Mouse (Mus musculus): ENCODE data around the gene Mcm3ap. TPM values are rescaled to one million over a fixed set of nuclear protein-coding genes. Genes with fewer than 3 reads are reported as not detected.

Mcm3ap gene
- total RNA-seq (2014; rRNA removed) (33.7 and 41.5 TPM in 2 replicates), polyA plus RNA-seq (2015; fragmentation: Nextera tagmentation; extraction: Ambion mirVana) (48.6 and 52.7 TPM in 2 replicates)

DNA sequence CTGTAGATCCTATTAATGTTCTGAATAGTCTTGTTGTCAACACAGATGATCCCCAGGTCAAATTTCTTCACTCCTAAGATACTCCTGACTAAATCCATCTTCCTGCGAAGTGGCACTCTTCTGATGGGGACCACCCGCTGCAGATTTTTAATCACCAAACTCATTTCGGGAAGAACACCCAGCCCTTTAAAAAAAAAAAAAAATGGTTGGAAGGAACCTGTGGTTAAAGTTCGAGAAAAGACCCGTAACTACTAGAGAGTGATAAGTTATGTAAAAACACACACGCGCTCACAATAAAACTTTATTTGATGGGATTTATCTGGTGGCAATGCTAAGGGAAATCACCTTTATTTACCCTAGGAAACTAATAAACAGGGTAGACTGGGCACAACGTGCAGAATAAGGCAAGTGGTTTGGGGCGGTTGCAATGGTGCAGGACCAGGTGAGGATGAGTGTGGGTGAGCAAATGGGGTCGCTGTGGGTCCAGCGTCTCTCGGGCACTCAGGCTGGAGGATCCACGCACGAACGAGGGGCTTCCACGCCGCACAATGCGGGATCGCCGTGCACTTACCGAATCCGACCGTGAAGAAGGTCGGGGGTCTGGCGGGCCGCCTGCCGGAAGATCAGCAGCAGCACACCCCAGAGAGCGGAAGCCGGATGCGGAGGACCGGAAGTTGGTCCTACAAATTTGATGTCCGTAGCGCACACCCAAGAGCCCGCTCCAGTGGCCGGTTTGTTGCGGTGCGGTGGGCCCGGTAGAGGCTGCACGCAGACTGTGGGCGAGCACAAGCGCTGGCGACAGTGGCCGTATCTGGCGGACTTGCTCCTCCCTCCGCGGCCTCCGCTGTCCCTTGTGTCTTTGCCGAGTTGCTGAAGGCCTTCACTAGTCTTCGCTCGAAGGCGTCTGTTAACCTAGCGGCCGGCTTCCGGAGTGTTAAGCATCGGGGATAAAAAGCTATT lies at the start of gene Mcm3ap, which contains the start of gene Ybey:
Gene Mcm3ap, plus strand, starts transcription at position 725 of the 960 bp plus-strand sequence.
Gene Ybey, minus strand, starts transcription at position 912 of the 960 bp plus-strand sequence.
- peak within 1 kb of the TSS; percentile 88 for H3K9ac ChIP-seq
- 2% methylated on average over 55 of the region's 55 CpGs for WGBS

DNA sequence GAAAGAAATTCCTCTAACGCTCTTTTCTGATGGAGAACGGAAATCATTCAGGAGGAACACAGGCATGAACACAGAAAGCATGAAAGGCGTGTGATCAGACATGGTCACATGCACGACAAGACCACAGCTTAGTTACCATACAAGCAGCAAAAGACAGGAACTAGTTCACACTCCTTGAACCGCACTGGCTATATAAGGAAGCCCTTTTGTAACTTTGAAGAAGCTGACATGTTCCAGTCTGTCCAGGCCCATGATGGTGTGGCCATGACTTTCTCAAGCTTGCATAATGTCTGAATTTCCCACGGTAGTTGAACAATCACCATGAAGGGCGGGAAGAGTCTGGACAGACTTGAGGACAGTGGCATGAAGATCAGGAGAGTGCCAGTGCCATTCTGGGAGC lies 43.1 kb upstream of the Mcm3ap start:
- Histone ChIP-seq H3K27me3 (ENCODE audit: insufficient read depth, low read length) (no peaks in the 10 kb centered on the region), H3K4me1 (ENCODE audit: insufficient read depth) (no peaks in the 10 kb centered on the region), H3K9ac (no peak overlapping the region), H3K9me3 (ENCODE audit: low read length) (no peaks in the 10 kb centered on the region), H3K4me3 (ENCODE audit: low read depth, low read length) (no peak overlapping the region), H3K4me2 (ENCODE audit: low read depth) (no peak overlapping the region), H3K27ac (ENCODE audit: low read depth, low read length) (no peak overlapping the region), H3K36me3 (ENCODE audit: insufficient read depth) (peaks cover 82% of the 10 kb centered on the region)
- no peak for TF ChIP-seq CTCF (IDR thresholded peaks at IDR 0.05; ENCODE audit: low read depth)
- 96% methylated on average over 7 of the region's 7 CpGs for WGBS
- DNase-seq, result no peak
- ATAC-seq, result no peak

More for the DNA sequence above, at the start of gene Mcm3ap, which contains the start of gene Ybey:
- ATAC-seq (peak; percentile 99), DNase-seq (peak; percentile 94)
- peak within 1 kb of the TSS; percentile 62 for H3K4me2 ChIP-seq (ENCODE audit: low read depth)
- peak within 1 kb of the TSS; percentile 73 for H3K4me3 ChIP-seq (ENCODE audit: low read depth, low read length)
- H3K36me3 ChIP-seq (ENCODE audit: insufficient read depth), result peaks cover 28% of the 10 kb centered on the region; the same call in 1 of the 2 replicates
- no peaks in the 10 kb centered on the region for H3K9me3 ChIP-seq (ENCODE audit: low read length)
- peaks cover 11% of the 10 kb centered on the region; the same call in 1 of the 2 replicates for H3K4me1 ChIP-seq (ENCODE audit: insufficient read depth)
- H3K27me3 ChIP-seq (ENCODE audit: insufficient read depth, low read length), result no peaks in the 10 kb centered on the region
- H3K27ac ChIP-seq (ENCODE audit: low read depth, low read length), result peak within 1 kb of the TSS; percentile 85
- TF ChIP-seq CTCF (IDR thresholded peaks at IDR 0.05; ENCODE audit: low read depth), result peak; percentile 64

DNA sequence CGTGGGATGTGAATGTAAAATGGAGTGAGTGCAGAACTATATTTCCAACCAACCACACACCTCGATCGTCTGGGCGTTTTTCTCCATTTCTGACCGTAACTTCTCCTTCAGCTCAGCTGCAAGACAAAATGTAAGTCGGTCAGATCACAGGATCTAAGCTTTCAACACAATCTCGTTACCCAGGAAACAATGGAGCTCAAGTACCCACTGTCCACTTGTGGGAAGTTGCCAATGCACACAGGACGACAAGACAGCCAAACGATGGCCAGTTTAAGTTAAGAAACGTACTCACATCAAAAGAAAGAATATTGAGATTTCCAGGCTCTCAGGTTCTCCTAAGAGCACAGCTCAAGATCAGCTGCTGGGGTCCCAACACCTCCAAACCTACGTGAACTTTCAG lies 34.8 kb upstream of the Mcm3ap start:
- no peak for TF ChIP-seq CTCF (IDR thresholded peaks at IDR 0.05; ENCODE audit: low read depth)
- Histone ChIP-seq H3K9ac (no peak overlapping the region), H3K27me3 (ENCODE audit: insufficient read depth, low read length) (no peaks in the 10 kb centered on the region), H3K4me1 (ENCODE audit: insufficient read depth) (no peaks in the 10 kb centered on the region), H3K4me3 (ENCODE audit: low read depth, low read length) (no peak overlapping the region), H3K4me2 (ENCODE audit: low read depth) (no peak overlapping the region), H3K9me3 (ENCODE audit: low read length) (no peaks in the 10 kb centered on the region), H3K36me3 (ENCODE audit: insufficient read depth) (peaks cover 86% of the 10 kb centered on the region), H3K27ac (ENCODE audit: low read depth, low read length) (no peak overlapping the region)
- ATAC-seq (no peak), DNase-seq (no peak)
- WGBS, result 87% methylated on average over 11 of the region's 11 CpGs

DNA sequence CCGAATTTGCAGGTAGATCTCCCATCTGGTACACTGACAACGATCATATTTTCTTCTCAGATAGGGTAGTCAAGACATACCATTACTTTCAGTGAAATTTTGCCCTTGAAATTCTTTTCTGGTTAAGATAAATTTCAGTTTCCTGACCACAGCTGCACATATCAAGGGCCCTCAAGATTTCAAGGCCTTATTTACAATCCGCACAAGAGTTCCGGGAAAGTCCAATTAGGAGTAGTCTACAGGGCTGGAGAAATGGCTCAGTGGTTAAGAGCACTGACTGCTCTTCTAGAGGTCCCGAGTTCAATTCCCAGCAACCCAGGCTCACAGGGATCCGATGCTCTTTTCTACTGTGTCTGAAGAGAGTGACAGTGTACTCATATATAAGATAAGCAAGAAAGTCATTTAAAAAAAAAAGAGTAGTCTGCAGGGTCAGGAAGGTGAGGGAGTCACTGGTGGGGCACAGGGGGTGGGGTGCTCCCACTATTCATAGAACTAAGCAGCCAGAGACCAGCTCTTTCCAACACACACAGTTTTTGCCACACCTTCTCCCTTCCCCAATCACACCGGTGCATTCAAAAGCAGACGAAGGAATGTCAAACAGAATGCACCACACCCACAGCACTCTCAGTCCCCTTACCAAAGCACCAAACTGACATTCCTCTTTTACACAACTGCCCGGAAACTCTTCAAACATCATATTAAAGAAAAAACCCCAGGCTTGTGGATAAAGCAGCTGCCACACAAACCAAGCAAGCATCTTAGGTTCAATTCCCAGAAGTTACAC lies 29.4 kb upstream of the Mcm3ap start:
- ATAC-seq, result no peak
- H3K36me3 ChIP-seq (ENCODE audit: insufficient read depth), result peaks cover 40% of the 10 kb centered on the region
- no peak for TF ChIP-seq CTCF (IDR thresholded peaks at IDR 0.05; ENCODE audit: low read depth)

DNA sequence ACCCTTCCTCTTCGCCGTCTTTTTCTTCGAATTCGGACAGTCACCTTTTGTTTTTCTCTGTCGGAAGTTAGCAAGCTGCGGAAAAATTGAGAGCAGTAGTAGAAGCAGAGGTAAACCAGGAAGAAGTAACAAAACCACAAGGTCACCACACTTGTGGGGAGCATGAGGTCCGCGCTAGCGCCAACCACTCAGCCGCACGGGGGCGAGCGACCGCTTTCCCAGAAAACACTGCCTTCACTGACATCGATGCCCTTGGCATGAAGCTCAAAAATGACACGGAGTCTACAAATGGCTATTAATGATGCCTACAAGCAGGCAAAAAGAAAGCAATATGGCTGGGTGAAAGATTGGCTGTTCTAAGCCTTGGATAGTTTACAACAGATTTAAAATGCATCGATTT lies 28.4 kb upstream of the Mcm3ap start, which contains the start of gene AC141477.1:
Gene AC141477.1, minus strand, starts transcription at position 164 of the 400 bp plus-strand sequence.
- H3K4me3 ChIP-seq (ENCODE audit: low read depth, low read length), result no peak within 1 kb of the TSS
- H3K9ac ChIP-seq, result no peak within 1 kb of the TSS
- no peaks in the 10 kb centered on the region for H3K27me3 ChIP-seq (ENCODE audit: insufficient read depth, low read length)
- H3K4me1 ChIP-seq (ENCODE audit: insufficient read depth), result peaks cover 4% of the 10 kb centered on the region
- 96% methylated on average over 17 of the region's 17 CpGs for WGBS
- no peaks in the 10 kb centered on the region for H3K9me3 ChIP-seq (ENCODE audit: low read length)
- DNase-seq (no peak), ATAC-seq (no peak)
- TF ChIP-seq CTCF (IDR thresholded peaks at IDR 0.05; ENCODE audit: low read depth), result no peak
- H3K4me2 ChIP-seq (ENCODE audit: low read depth), result no peak within 1 kb of the TSS
- H3K36me3 ChIP-seq (ENCODE audit: insufficient read depth), result peaks cover 31% of the 10 kb centered on the region
- no peak within 1 kb of the TSS for H3K27ac ChIP-seq (ENCODE audit: low read depth, low read length)

More for the DNA sequence above, 29.4 kb upstream of the Mcm3ap start:
- no peak overlapping the region for H3K9ac ChIP-seq
- no peak for DNase-seq
- H3K4me2 ChIP-seq (ENCODE audit: low read depth), result no peak overlapping the region
- no peak overlapping the region for H3K4me3 ChIP-seq (ENCODE audit: low read depth, low read length)
- H3K9me3 ChIP-seq (ENCODE audit: low read length), result no peaks in the 10 kb centered on the region
- 96% methylated on average over 9 of the region's 9 CpGs for WGBS
- no peaks in the 10 kb centered on the region for H3K27me3 ChIP-seq (ENCODE audit: insufficient read depth, low read length)
- no peak overlapping the region for H3K27ac ChIP-seq (ENCODE audit: low read depth, low read length)
- peaks cover 4% of the 10 kb centered on the region for H3K4me1 ChIP-seq (ENCODE audit: insufficient read depth)

DNA sequence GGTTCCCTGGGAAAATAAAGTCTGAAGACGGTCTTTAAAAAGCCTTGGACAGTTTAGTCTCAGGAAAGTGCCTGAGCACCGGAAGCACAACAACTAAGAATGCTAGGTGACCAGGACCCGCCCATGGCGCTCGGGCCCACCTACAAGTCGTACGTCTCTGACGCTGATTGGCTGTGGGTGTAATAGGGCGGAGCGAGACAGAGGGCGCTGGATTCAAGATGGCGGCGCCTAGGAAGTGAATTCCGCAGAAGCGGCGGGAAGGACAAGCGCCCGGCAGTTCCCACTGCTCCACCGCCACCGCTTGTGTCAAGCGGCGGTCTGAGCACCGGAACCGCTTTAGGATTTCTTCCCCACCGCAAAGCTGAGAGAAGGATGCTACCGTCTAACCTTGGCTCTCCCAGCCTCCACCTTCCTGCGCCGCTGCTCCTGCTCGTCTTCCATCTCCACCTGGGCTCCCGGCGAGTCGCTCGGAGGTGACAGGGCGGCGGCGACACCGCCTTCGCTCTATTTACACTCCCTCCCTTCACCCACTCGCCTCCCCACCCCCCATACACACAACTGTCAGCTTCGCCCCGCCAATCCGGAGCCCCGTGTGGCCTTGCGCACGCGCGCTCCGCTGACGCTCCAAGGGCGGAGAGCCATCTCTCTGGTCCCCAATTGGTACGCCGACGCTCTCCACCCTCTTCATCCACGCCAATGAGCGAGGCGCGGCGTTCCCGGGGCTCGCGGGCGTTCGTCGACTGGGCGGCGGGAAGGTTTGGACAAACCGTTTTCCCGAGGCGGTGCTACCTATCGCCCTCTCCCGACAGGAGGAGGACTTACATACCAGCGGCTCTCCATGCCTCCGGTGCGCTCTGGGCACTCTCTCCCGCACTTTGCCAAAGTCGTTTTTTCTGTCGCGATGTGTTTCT lies 26.3 kb upstream of the Mcm3ap start, which contains the start of gene Pcnt:
Gene Pcnt, minus strand, starts transcription at position 609 of the 911 bp plus-strand sequence.
- H3K27me3 ChIP-seq (ENCODE audit: insufficient read depth, low read length), result no peaks in the 10 kb centered on the region
- peak; percentile 99 for DNase-seq
- H3K4me3 ChIP-seq (ENCODE audit: low read depth, low read length), result peak within 1 kb of the TSS; percentile 60
- peak; percentile 99 for ATAC-seq
- peak within 1 kb of the TSS; percentile 88 for H3K27ac ChIP-seq (ENCODE audit: low read depth, low read length)
- H3K4me1 ChIP-seq (ENCODE audit: insufficient read depth), result peaks cover 4% of the 10 kb centered on the region
- H3K9ac ChIP-seq, result peak within 1 kb of the TSS; percentile 56
- H3K4me2 ChIP-seq (ENCODE audit: low read depth), result peak within 1 kb of the TSS; percentile 75
- 1% methylated on average over 78 of the region's 78 CpGs for WGBS
- TF ChIP-seq CTCF (IDR thresholded peaks at IDR 0.05; ENCODE audit: low read depth), result peak; percentile 82
- H3K36me3 ChIP-seq (ENCODE audit: insufficient read depth), result peaks cover 11% of the 10 kb centered on the region; the same call in 1 of the 2 replicates
- H3K9me3 ChIP-seq (ENCODE audit: low read length), result no peaks in the 10 kb centered on the region
